Mouse (Mus musculus) liver, postnatal 0 days (tissue): ENCODE measurements at regions not wholly inside any gene's neighbourhood (a gene's known extent, or its start where the extent isn't known, plus 50 kb on each side); places are given as distances from the start of the nearest gene placed in this dataset.
"Not testable (repeated sequence)": the region's sequence is repeated elsewhere in the genome, so short reads cannot be mapped to it uniquely, and the experiment has no call there.

Experiments used
- ATAC-seq: fragments of 200-750 bp; cut with Nextera tagmentation; 2 replicates; pipeline ENCODE4 v1.8.0; 2017; ENCODE audit warnings: mild to moderate bottlenecking, moderate library complexity
- DNase-seq: peaks from one replicate; pipeline ENCODE4 v3.0.0-alpha.2; 2016
- H3K27ac ChIP-seq: fragments of 300-500 bp; sonication (generic); 2 replicates; pipeline ENCODE4 v1.5.1; 2014; ENCODE audit warnings: antibody characterized with exemption, moderate library complexity, mild to moderate bottlenecking, low read depth
- H3K27me3 ChIP-seq: fragments of 300-500 bp; sonication (generic); 2 replicates; pipeline ENCODE4 v1.6.1; 2014; ENCODE audit warnings: low read length, control low read depth, mixed read lengths; ENCODE audit not compliant: insufficient read depth
- H3K36me3 ChIP-seq: fragments of 300-500 bp; sonication (generic); replicated peaks from 2 replicates; pipeline ENCODE4 v1.6.1; 2014; ENCODE audit warnings: mild to moderate bottlenecking, control low read depth, low read length, moderate library complexity, mixed read lengths; ENCODE audit not compliant: insufficient read depth
- H3K4me1 ChIP-seq: fragments of 300-500 bp; sonication (generic); 2 replicates; pipeline ENCODE4 v1.6.1; 2014; ENCODE audit warnings: antibody characterized with exemption, mild to moderate bottlenecking, control low read depth; ENCODE audit not compliant: insufficient read depth
- H3K4me2 ChIP-seq: fragments of 300-500 bp; sonication (generic); 2 replicates; pipeline ENCODE4 v1.6.1; 2014; ENCODE audit warnings: low read depth, mild to moderate bottlenecking, low read length, moderate library complexity, mixed read lengths
- H3K4me3 ChIP-seq: fragments of 300-500 bp; sonication (generic); 2 replicates; pipeline ENCODE4 v1.5.1; 2014; ENCODE audit warnings: low read depth, low read length
- H3K9ac ChIP-seq: fragments of 300-500 bp; sonication (generic); replicated peaks from 2 replicates; pipeline ENCODE4 v1.6.1; 2014; ENCODE audit warnings: mild to moderate bottlenecking, moderate library complexity
- H3K9me3 ChIP-seq: fragments of 300-500 bp; sonication (generic); 2 replicates; pipeline ENCODE4 v1.6.1; 2016; ENCODE audit warnings: mild to moderate bottlenecking, control low read depth, low read length, mixed read lengths
- CTCF ChIP-seq: sonication (generic); IDR thresholded peaks from 2 replicates; pipeline ENCODE4 v1.5.1; 2016; ENCODE audit warnings: antibody characterized with exemption, low read depth
- EP300 ChIP-seq: IDR thresholded peaks from 2 replicates; pipeline ENCODE4 v1.6.1; 2016; ENCODE audit warnings: antibody characterized with exemption, low read depth, mild to moderate bottlenecking
- WGBS: fragments of 180-500 bp; shearing (Covaris S2); extraction: QIAGEN DNeasy Blood & Tissue Kit; methylation state at CpG from one replicate; pipeline ENCODE4 v1.1.7; 2014; ENCODE audit not compliant: insufficient replicate concordance; 5-methylcytosine and 5-hydroxymethylcytosine counted together

- H3K36me3 ChIP-seq, result no peaks in the 10 kb centered on the region
- no peaks in the 10 kb centered on the region for H3K4me1 ChIP-seq
- TF ChIP-seq CTCF (no peak), EP300 (no peak)
- no peak overlapping the region for H3K27ac ChIP-seq
- 61% methylated on average over 3 of the region's 3 CpGs for WGBS
- ATAC-seq, result no peak
- no peak overlapping the region for H3K9ac ChIP-seq
- no peaks in the 10 kb centered on the region for H3K9me3 ChIP-seq
- no peak overlapping the region for H3K4me2 ChIP-seq
- no peak overlapping the region for H3K4me3 ChIP-seq
- no peaks in the 10 kb centered on the region for H3K27me3 ChIP-seq
- DNase-seq, result no peak
Measured at GRCm38 (mm10) chr14:100950681-100951119, 249.4 kb downstream of the Prr30 start.

DNA sequence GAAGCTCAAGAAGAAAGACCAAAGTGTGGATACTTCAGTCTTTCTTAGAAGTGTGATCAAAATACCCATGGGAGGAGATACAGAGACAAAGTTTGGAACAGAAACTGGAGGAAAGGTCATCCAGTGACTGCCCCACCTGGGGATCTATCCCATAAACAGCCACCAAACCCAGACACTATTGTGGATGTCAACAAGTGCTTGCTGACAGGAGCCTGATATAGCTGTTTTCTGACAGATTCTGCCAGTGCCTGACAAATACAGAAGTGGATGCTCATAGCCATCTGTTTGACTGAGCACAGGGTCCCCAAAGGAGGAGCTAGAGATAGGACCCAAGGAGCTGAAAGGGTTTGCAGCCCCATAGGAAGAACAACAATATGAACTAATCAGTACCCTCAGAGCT lies 252.5 kb downstream of the Prr30 start:
- not testable (repeated sequence) for H3K27me3 ChIP-seq, H3K27ac ChIP-seq, H3K4me1 ChIP-seq, H3K36me3 ChIP-seq, H3K4me3 ChIP-seq, H3K9ac ChIP-seq, ATAC-seq, H3K4me2 ChIP-seq, H3K9me3 ChIP-seq, DNase-seq

DNA sequence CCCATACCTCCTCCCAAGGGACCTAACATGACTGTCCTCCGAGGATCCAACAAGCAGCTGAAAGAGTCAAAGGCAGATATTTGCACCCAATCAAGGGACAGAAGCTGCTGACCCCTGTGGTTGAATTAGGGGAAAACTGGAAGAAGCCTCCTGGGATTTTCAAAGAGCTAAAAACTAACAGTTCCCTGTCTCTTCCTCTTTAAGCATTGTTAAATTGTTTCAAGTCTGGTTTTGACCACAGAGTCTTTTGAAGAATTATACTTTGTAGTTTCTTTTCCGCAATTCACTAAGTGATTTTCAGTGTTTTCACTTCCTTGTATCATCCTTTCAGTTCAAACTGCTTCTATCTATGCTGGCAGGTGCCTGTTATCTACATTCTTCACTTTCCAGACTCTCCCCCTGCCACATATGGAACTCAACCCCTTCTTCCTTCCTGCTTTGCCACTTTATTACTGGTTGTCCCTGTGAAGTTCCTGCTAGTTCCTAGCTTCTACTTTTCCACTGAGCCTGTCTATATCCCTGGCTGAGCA lies 262.7 kb downstream of the Prr30 start:
- no peak overlapping the region for H3K9ac ChIP-seq
- H3K4me3 ChIP-seq, result no peak overlapping the region
- no peaks in the 10 kb centered on the region for H3K27me3 ChIP-seq
- H3K27ac ChIP-seq, result no peak overlapping the region
- no peaks in the 10 kb centered on the region for H3K4me1 ChIP-seq
- DNase-seq, result no peak
- TF ChIP-seq EP300 (no peak), CTCF (no peak)
- no peak overlapping the region for H3K4me2 ChIP-seq
- no peak for ATAC-seq
- H3K36me3 ChIP-seq, result no peaks in the 10 kb centered on the region
- no peaks in the 10 kb centered on the region for H3K9me3 ChIP-seq
- 32% methylated on average over 2 of the region's 2 CpGs for WGBS

- ATAC-seq (no peak), DNase-seq (no peak)
- TF ChIP-seq CTCF (no peak), EP300 (no peak)
- Histone ChIP-seq H3K4me3 (no peak overlapping the region), H3K27ac (no peak overlapping the region), H3K27me3 (no peaks in the 10 kb centered on the region), H3K4me2 (no peak overlapping the region), H3K9ac (no peak overlapping the region), H3K36me3 (no peaks in the 10 kb centered on the region), H3K9me3 (no peaks in the 10 kb centered on the region), H3K4me1 (no peaks in the 10 kb centered on the region)
- 75% methylated on average over 7 of the region's 7 CpGs for WGBS
Measured at GRCm38 (mm10) chr14:100934554-100934953, 265.6 kb downstream of the Prr30 start.

DNA sequence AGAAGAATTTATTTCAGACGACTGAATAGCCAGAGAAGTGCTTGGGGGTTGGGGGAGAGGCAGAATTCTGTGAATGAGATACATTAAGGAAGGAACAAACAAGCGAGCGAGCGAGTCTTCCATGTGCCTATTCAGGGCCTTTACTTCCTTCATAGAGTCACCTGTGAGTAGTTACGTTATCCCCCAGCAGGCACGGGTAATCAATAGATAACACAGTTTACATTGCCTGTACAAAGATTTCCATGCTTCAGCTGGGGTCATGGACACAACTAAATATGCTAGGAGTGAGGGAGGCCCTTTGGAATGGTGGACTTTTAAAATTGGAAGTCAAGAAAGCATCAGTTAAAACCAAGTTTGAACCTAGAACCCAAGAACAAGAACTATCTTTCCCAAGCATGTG lies 275.2 kb downstream of the Prr30 start:
- TF ChIP-seq CTCF (no peak), EP300 (no peak)
- ATAC-seq (peak; percentile 55), DNase-seq (no peak)
- no peaks in the 10 kb centered on the region for H3K9me3 ChIP-seq
- H3K4me1 ChIP-seq, result no peaks in the 10 kb centered on the region
- 57% methylated on average over 6 of the region's 6 CpGs for WGBS
- no peaks in the 10 kb centered on the region for H3K36me3 ChIP-seq
- H3K9ac ChIP-seq, result no peak overlapping the region
- H3K4me2 ChIP-seq, result no peak overlapping the region
- no peak overlapping the region for H3K4me3 ChIP-seq
- H3K27ac ChIP-seq, result no peak overlapping the region
- H3K27me3 ChIP-seq, result no peaks in the 10 kb centered on the region

DNA sequence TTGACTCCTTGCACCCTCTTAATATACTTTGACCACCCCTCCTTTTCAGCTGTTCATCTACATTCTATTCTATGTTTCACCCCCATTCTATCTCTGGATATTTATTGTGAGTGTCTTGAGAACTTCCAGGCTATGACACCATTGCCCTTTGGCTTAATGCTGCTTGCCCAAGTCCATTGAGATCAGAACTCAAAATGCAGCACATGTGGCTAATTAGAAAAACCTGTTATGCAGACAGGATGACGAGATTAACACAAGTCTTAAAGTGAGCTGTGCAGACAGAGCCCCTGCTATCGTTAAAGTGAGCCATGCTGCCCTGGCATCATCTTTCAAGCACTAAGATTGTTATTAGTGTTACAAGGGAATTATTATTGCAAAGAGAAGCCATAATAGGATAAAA lies 299.9 kb downstream of the Prr30 start:
- no peak overlapping the region for H3K4me2 ChIP-seq
- DNase-seq (no peak), ATAC-seq (no peak)
- no peaks in the 10 kb centered on the region for H3K9me3 ChIP-seq
- H3K9ac ChIP-seq, result no peak overlapping the region
- 69% methylated on average over 2 of the region's 2 CpGs for WGBS
- H3K27me3 ChIP-seq, result no peaks in the 10 kb centered on the region
- no peak for TF ChIP-seq EP300
- no peak for TF ChIP-seq CTCF
- H3K27ac ChIP-seq, result no peak overlapping the region
- H3K4me3 ChIP-seq, result no peak overlapping the region
- no peaks in the 10 kb centered on the region for H3K36me3 ChIP-seq
- H3K4me1 ChIP-seq, result no peaks in the 10 kb centered on the region

DNA sequence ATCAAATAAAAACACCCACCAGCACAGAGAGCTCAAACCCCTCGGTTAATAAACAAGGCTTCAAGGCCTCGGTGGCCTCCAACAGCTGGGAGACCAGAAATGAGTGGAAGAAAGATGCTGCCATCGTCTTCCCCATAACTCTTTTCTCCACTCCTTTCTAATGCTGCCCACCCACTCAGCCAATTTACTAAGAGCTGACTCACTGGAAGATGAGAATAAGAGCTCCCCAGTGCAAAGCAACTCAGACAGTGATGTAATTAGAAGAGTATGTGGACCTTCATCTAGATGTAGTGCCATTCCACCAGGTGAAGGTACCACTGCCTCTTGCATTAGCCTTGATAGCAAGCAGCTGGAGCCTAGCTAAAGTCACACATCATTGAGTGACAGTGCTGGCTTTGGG lies 301.1 kb downstream of the Prr30 start:
- Histone ChIP-seq H3K27ac (no peak overlapping the region), H3K9ac (no peak overlapping the region), H3K4me1 (no peaks in the 10 kb centered on the region), H3K9me3 (no peaks in the 10 kb centered on the region), H3K4me3 (no peak overlapping the region), H3K27me3 (no peaks in the 10 kb centered on the region), H3K36me3 (no peaks in the 10 kb centered on the region), H3K4me2 (no peak overlapping the region)
- DNase-seq (no peak), ATAC-seq (no peak)
- WGBS, result 60% methylated on average over 3 of the region's 3 CpGs
- no peak for TF ChIP-seq CTCF
- no peak for TF ChIP-seq EP300
